Mouse (Mus musculus): Measurements from ENCODE around the gene Adam3.

Gene Adam3

GRCm38 (mm10) chr8:24725630-24726029 lies at the start of gene Adam3:
TSS of gene Adam3 (minus strand) at chr8:24725852.
- DNase-seq (ENCODE audit: low read depth, low spot score), result no peak

- no peak for DNase-seq (ENCODE audit: low read depth, low spot score)
These were observed 596 bp downstream of the Adam3 start for GRCm38 (mm10) chr8:24724886-24725626.
